Mouse (Mus musculus) MEL (cell line): ENCODE measurements at regions not wholly inside any gene's neighbourhood (a gene's known extent, or its start where the extent isn't known, plus 50 kb on each side); places are given as distances from the start of the nearest gene placed in this dataset.

Source experiments
- DNase-seq: peaks from one replicate; pipeline ENCODE4 v3.0.0; 2011; ENCODE audit warnings: low read depth, low spot score
- H3K27ac ChIP-seq: 2 replicates; pipeline ENCODE4 v1.5.1; 2012; ENCODE audit warnings: low read depth, mild to moderate bottlenecking, control low read depth, low read length, moderate library complexity; ENCODE audit not compliant: control insufficient read depth
- H3K27me3 ChIP-seq, 2 experiments: fragments of 150-350 bp in 1 of 2; sonication (generic) in 1 of 2; 2 replicates each; pipeline ENCODE4 v1.6.1; 2012; ENCODE audit warnings: low read length in 2 of 2, mild to moderate bottlenecking in 2 of 2, improper control_type of control experiment in 1 of 2, moderate library complexity in 1 of 2; ENCODE audit not compliant: insufficient read depth in 2 of 2, control insufficient read depth in 1 of 2
- H3K36me3 ChIP-seq, 2 experiments: 2 replicates each; pipeline ENCODE4 v1.6.1; 2012 to 2014; ENCODE audit warnings: low read length in 2 of 2, improper control_type of control experiment in 1 of 2, inconsistent platforms in 1 of 2, mild to moderate bottlenecking in 1 of 2; ENCODE audit not compliant: insufficient read depth in 2 of 2, control insufficient read depth in 1 of 2
- H3K4me1 ChIP-seq, 2 experiments: fragments of 150-350 bp in 1 of 2; sonication (generic) in 1 of 2; 2 replicates each; pipeline ENCODE4 v1.6.1; 2012; ENCODE audit warnings: low read length in 2 of 2, improper control_type of control experiment in 1 of 2, mild to moderate bottlenecking in 1 of 2; ENCODE audit not compliant: insufficient read depth in 2 of 2, control insufficient read depth in 1 of 2
- H3K4me3 ChIP-seq, 2 experiments: fragments of 150-350 bp in 1 of 2; sonication (generic) in 1 of 2; 2 replicates each; pipeline ENCODE4 v1.5.1; 2012; ENCODE audit warnings: low read depth in 2 of 2, low read length in 2 of 2, mild to moderate bottlenecking in 2 of 2, moderate library complexity in 2 of 2, control low read depth in 1 of 2, improper control_type of control experiment in 1 of 2; ENCODE audit not compliant: control insufficient read depth in 1 of 2, insufficient read depth in 1 of 2
- H3K79me2 ChIP-seq: 2 replicates; pipeline ENCODE4 v1.6.1; 2012; ENCODE audit warnings: mild to moderate bottlenecking, low read length, moderate library complexity; ENCODE audit not compliant: control insufficient read depth, poor library complexity, insufficient read depth
- H3K9ac ChIP-seq: 2 replicates; pipeline ENCODE4 v1.6.1; 2012; ENCODE audit warnings: low read depth, mild to moderate bottlenecking, control low read depth, low read length, moderate library complexity; ENCODE audit not compliant: control insufficient read depth, poor library complexity, severe bottlenecking
- H3K9me3 ChIP-seq: fragments of 150-350 bp; sonication (generic); replicated peaks from 2 replicates; pipeline ENCODE4 v1.6.1; 2012; ENCODE audit warnings: mild to moderate bottlenecking, low read length, improper control_type of control experiment, moderate library complexity; ENCODE audit not compliant: insufficient read depth
- CHD1 ChIP-seq: IDR thresholded peaks from 2 replicates; pipeline ENCODE4 v1.6.1; 2012; ENCODE audit warnings: low read depth, mild to moderate bottlenecking, inconsistent platforms, low read length, improper control_type of control experiment
- E2F4 ChIP-seq: IDR thresholded peaks from 2 replicates; pipeline ENCODE4 v1.6.1; 2011; ENCODE audit warnings: low read depth, low read length, improper control_type of control experiment, borderline replicate concordance
- ELF1 ChIP-seq: IDR thresholded peaks from 2 replicates; pipeline ENCODE4 v1.6.1; 2014; ENCODE audit warnings: low read depth, mild to moderate bottlenecking, inconsistent platforms, low read length, improper control_type of control experiment, moderate library complexity
- EP300 ChIP-seq, 2 experiments: IDR thresholded peaks; 2 replicates each; pipeline ENCODE4 v1.6.1; 2011; ENCODE audit warnings: improper control_type of control experiment in 2 of 2, low read length in 2 of 2, low read depth in 1 of 2, mild to moderate bottlenecking in 1 of 2
- ETS1 ChIP-seq: IDR thresholded peaks from 2 replicates; pipeline ENCODE4 v1.6.1; 2012; ENCODE audit warnings: low read depth, mild to moderate bottlenecking, inconsistent platforms, low read length, improper control_type of control experiment, moderate library complexity
- GABPA ChIP-seq: IDR thresholded peaks from 2 replicates; pipeline ENCODE4 v1.6.1; 2012; ENCODE audit warnings: low read depth, mild to moderate bottlenecking, inconsistent platforms, low read length, improper control_type of control experiment, moderate library complexity
- GATA1 ChIP-seq: IDR thresholded peaks from 2 replicates; pipeline ENCODE4 v1.6.1; 2011; ENCODE audit warnings: low read depth, low read length, improper control_type of control experiment
- JUND ChIP-seq: IDR thresholded peaks from 2 replicates; pipeline ENCODE4 v1.6.1; 2011; ENCODE audit warnings: low read depth, mild to moderate bottlenecking, improper control_type of control experiment, low read length
- KAT2A ChIP-seq: conservative IDR thresholded peaks from 2 replicates; pipeline ENCODE4 v1.6.1; 2012; ENCODE audit warnings: low read depth, low read length, improper control_type of control experiment, inconsistent platforms
- MAFK ChIP-seq: IDR thresholded peaks from 2 replicates; pipeline ENCODE4 v1.6.1; 2011; ENCODE audit warnings: low read depth, mild to moderate bottlenecking, low read length, improper control_type of control experiment, borderline replicate concordance
- MAX ChIP-seq: IDR thresholded peaks from 2 replicates; pipeline ENCODE4 v1.6.1; 2011; ENCODE audit warnings: low read length, improper control_type of control experiment
- MEF2A ChIP-seq: IDR thresholded peaks from 2 replicates; pipeline ENCODE4 v1.6.1; 2014; ENCODE audit warnings: low read depth, mild to moderate bottlenecking, inconsistent platforms, low read length, improper control_type of control experiment; ENCODE audit not compliant: poor library complexity, insufficient replicate concordance, severe bottlenecking; ENCODE audit errors: extremely low read depth
- MXI1 ChIP-seq: IDR thresholded peaks from 2 replicates; pipeline ENCODE4 v1.6.1; 2011; ENCODE audit warnings: mild to moderate bottlenecking, low read depth, low read length, improper control_type of control experiment
- MYB ChIP-seq: IDR thresholded peaks from 2 replicates; pipeline ENCODE4 v1.6.1; 2011; ENCODE audit warnings: mild to moderate bottlenecking, low read depth, low read length, improper control_type of control experiment
- POLR2A ChIP-seq, 2 experiments: IDR thresholded peaks; 2 replicates each; pipeline ENCODE4 v1.6.1; 2011 to 2012; ENCODE audit warnings: low read length in 2 of 2, mild to moderate bottlenecking in 2 of 2, control low read depth in 1 of 2, improper control_type of control experiment in 1 of 2, low read depth in 1 of 2, moderate library complexity in 1 of 2; ENCODE audit not compliant: control insufficient read depth in 1 of 2, insufficient read depth in 1 of 2, poor library complexity in 1 of 2
- POLR2AphosphoS2 ChIP-seq: IDR thresholded peaks from 2 replicates; pipeline ENCODE4 v1.6.1; 2011; ENCODE audit warnings: low read length, improper control_type of control experiment
- RAD21 ChIP-seq: IDR thresholded peaks from 2 replicates; pipeline ENCODE4 v1.6.1; 2011; ENCODE audit warnings: mild to moderate bottlenecking, low read depth, low read length, improper control_type of control experiment
- RCOR1 ChIP-seq: IDR thresholded peaks from 2 replicates; pipeline ENCODE4 v1.6.1; 2012; ENCODE audit warnings: low read depth, mild to moderate bottlenecking, inconsistent platforms, low read length, improper control_type of control experiment
- SIN3A ChIP-seq: IDR thresholded peaks from 2 replicates; pipeline ENCODE4 v1.6.1; 2012; ENCODE audit warnings: low read length, improper control_type of control experiment, inconsistent platforms
- TAL1 ChIP-seq: IDR thresholded peaks from 2 replicates; pipeline ENCODE4 v1.6.1; 2012; ENCODE audit warnings: mild to moderate bottlenecking, inconsistent platforms, low read length, moderate library complexity, mixed read lengths
- TBP ChIP-seq: IDR thresholded peaks from 2 replicates; pipeline ENCODE4 v1.8.0; 2011; ENCODE audit warnings: low read depth, low read length, improper control_type of control experiment
- TCF12 ChIP-seq: IDR thresholded peaks from 2 replicates; pipeline ENCODE4 v1.6.1; 2014; ENCODE audit warnings: low read depth, mild to moderate bottlenecking, inconsistent platforms, low read length, improper control_type of control experiment, moderate library complexity
- UBTF ChIP-seq: IDR thresholded peaks from 2 replicates; pipeline ENCODE4 v1.6.1; 2012; ENCODE audit warnings: low read depth, mild to moderate bottlenecking, inconsistent platforms, low read length, improper control_type of control experiment, moderate library complexity, borderline replicate concordance; ENCODE audit not compliant: insufficient read depth
- USF2 ChIP-seq, 2 experiments: IDR thresholded peaks; 2 replicates each; pipeline ENCODE4 v1.6.1; 2011 to 2012; ENCODE audit warnings: improper control_type of control experiment in 2 of 2, low read length in 2 of 2, borderline replicate concordance in 1 of 2, inconsistent platforms in 1 of 2, low read depth in 1 of 2, mild to moderate bottlenecking in 1 of 2; ENCODE audit not compliant: insufficient read depth in 1 of 2
- ZMIZ1 ChIP-seq: IDR thresholded peaks from 2 replicates; pipeline ENCODE4 v1.6.1; 2012; ENCODE audit warnings: low read depth, mild to moderate bottlenecking, inconsistent platforms, low read length, improper control_type of control experiment, moderate library complexity

GRCm38 (mm10) chr5:74864540-74865157, 161.9 kb upstream of the Lnx1 start:
- no peak overlapping the region for H3K9ac ChIP-seq
- no peaks in the 10 kb centered on the region for H3K4me1 ChIP-seq
- peaks cover 0 to 4% of the 10 kb centered on the region in 2 experiments for H3K27me3 ChIP-seq
- H3K36me3 ChIP-seq = no peaks in the 10 kb centered on the region
- H3K9me3 ChIP-seq = no peaks in the 10 kb centered on the region
- no peak overlapping the region for H3K4me3 ChIP-seq
- H3K27ac ChIP-seq = no peak overlapping the region
- no peaks in the 10 kb centered on the region for H3K79me2 ChIP-seq
- DNase-seq = no peak
- TF ChIP-seq POLR2AphosphoS2 = no peak
- TF ChIP-seq TAL1 = no peak
- no peak for TF ChIP-seq EP300 (IDR thresholded peaks at IDR 0.05; ENCODE audit: low read depth in 1 of 2, low read length in 2 of 2)
- TF ChIP-seq GATA1 = no peak
- no peak for TF ChIP-seq RCOR1
- no peak for TF ChIP-seq MYB
- no peak for TF ChIP-seq MXI1
- no peak for TF ChIP-seq KAT2A
- TF ChIP-seq ELF1 = no peak
- TF ChIP-seq GABPA = no peak
- no peak for TF ChIP-seq ZMIZ1
- no peak for TF ChIP-seq MAX
- no peak for TF ChIP-seq RAD21
- TF ChIP-seq TCF12 = no peak
- TF ChIP-seq TBP = no peak
- TF ChIP-seq MAFK = no peak
- TF ChIP-seq E2F4 = no peak

GRCm38 (mm10) chr5:74861297-74861696, 158.6 kb upstream of the Lnx1 start:
- no peaks in the 10 kb centered on the region for H3K9me3 ChIP-seq
- TF ChIP-seq TAL1 (no peak), UBTF (no peak), MEF2A (no peak), MAX (no peak), POLR2AphosphoS2 (no peak), GABPA (no peak), EP300 (IDR thresholded peaks at IDR 0.05; ENCODE audit: low read depth in 1 of 2, low read length in 2 of 2) (no peak), POLR2A (IDR thresholded peaks at IDR 0.05; ENCODE audit: control insufficient read depth in 1 of 2, insufficient read depth in 1 of 2, low read depth in 1 of 2, low read length in 2 of 2, poor library complexity in 1 of 2) (no peak), TCF12 (no peak), SIN3A (no peak), ETS1 (no peak), TBP (no peak), MXI1 (no peak), USF2 (IDR thresholded peaks at IDR 0.05; ENCODE audit: borderline replicate concordance in 1 of 2, insufficient read depth in 1 of 2, low read depth in 1 of 2, low read length in 2 of 2) (no peak), ZMIZ1 (no peak), KAT2A (no peak), MAFK (no peak), CHD1 (no peak), JUND (no peak)
- no peaks in the 10 kb centered on the region for H3K36me3 ChIP-seq
- H3K4me1 ChIP-seq = no peaks in the 10 kb centered on the region
- no peaks in the 10 kb centered on the region for H3K79me2 ChIP-seq
- no peak overlapping the region for H3K4me3 ChIP-seq
- no peak for DNase-seq
- no peak overlapping the region for H3K27ac ChIP-seq
- peaks cover 0 to 5% of the 10 kb centered on the region in 2 experiments for H3K27me3 ChIP-seq
- no peak overlapping the region for H3K9ac ChIP-seq
